Mouse (Mus musculus): ENCODE measurements around the gene Eps15l1. TPM values are rescaled to one million over a fixed set of nuclear protein-coding genes. Genes with fewer than 3 reads are reported as not detected.

The Eps15l1 gene
- total and polyA plus RNA-seq, 3 experiments = 19.1 to 40.8 TPM; not detected in 1

- Histone ChIP-seq H3K36me3 (ENCODE audit: control insufficient read depth in 1 of 2, insufficient read depth in 2 of 2, low read length in 2 of 2) (no peaks in the 10 kb centered on the region), H3K27me3 (ENCODE audit: control insufficient read depth in 1 of 2, insufficient read depth in 2 of 2, low read length in 2 of 2) (peaks cover under 1 to 2% of the 10 kb centered on the region in 2 experiments; a peak in 3 of 4 replicates), H3K27ac (ENCODE audit: control insufficient read depth, low read depth, low read length) (no peak overlapping the region), H3K9me3 (replicated peaks; ENCODE audit: insufficient read depth, low read length) (no peaks in the 10 kb centered on the region), H3K79me2 (ENCODE audit: control insufficient read depth, insufficient read depth, low read length, poor library complexity) (no peaks in the 10 kb centered on the region), H3K9ac (ENCODE audit: control insufficient read depth, low read depth, low read length, poor library complexity, severe bottlenecking) (no peak overlapping the region), H3K4me1 (ENCODE audit: control insufficient read depth in 1 of 2, insufficient read depth in 2 of 2, low read length in 2 of 2) (peaks cover 0 to 5% of the 10 kb centered on the region in 2 experiments; a peak in 1 of 4 replicates), H3K4me3 (ENCODE audit: control insufficient read depth in 1 of 2, insufficient read depth in 1 of 2, low read depth in 2 of 2, low read length in 2 of 2) (no peak overlapping the region)
- no peak for TF ChIP-seq MYC (IDR thresholded peaks at IDR 0.05; ENCODE audit: low read depth, low read length)
- TF ChIP-seq EP300 (IDR thresholded peaks at IDR 0.05; ENCODE audit: low read depth in 1 of 2, low read length in 2 of 2) = no peak
- no peak for TF ChIP-seq UBTF (IDR thresholded peaks at IDR 0.05; ENCODE audit: borderline replicate concordance, insufficient read depth, low read depth, low read length)
- TF ChIP-seq POLR2AphosphoS5 (IDR thresholded peaks at IDR 0.05; ENCODE audit: borderline replicate concordance, low read depth, low read length) = no peak
- TF ChIP-seq GATA1 (IDR thresholded peaks at IDR 0.05; ENCODE audit: low read depth, low read length) = no peak
- no peak for TF ChIP-seq MXI1 (IDR thresholded peaks at IDR 0.05; ENCODE audit: low read depth, low read length)
- no peak for TF ChIP-seq GABPA (IDR thresholded peaks at IDR 0.05; ENCODE audit: low read depth, low read length)
- TF ChIP-seq ETS1 (IDR thresholded peaks at IDR 0.05; ENCODE audit: low read depth, low read length) = no peak
- no peak for TF ChIP-seq CHD1 (IDR thresholded peaks at IDR 0.05; ENCODE audit: low read depth, low read length)
- no peak for TF ChIP-seq JUND (IDR thresholded peaks at IDR 0.05; ENCODE audit: low read depth, low read length)
- no peak for TF ChIP-seq ZKSCAN1 (IDR thresholded peaks at IDR 0.05; ENCODE audit: low read depth, low read length)
- no peak for TF ChIP-seq SMC3 (IDR thresholded peaks at IDR 0.05; ENCODE audit: low read depth, low read length)
- DNase-seq (ENCODE audit: low read depth, low spot score) = no peak
Measured at GRCm38 (mm10) chr8:72308276-72308675, 113.0 kb downstream of the Eps15l1 start.

- DNase-seq (ENCODE audit: low read depth, low spot score) = no peak
- H3K27ac ChIP-seq (ENCODE audit: control insufficient read depth, low read depth, low read length) = no peak overlapping the region
- H3K36me3 ChIP-seq (ENCODE audit: control insufficient read depth in 1 of 2, insufficient read depth in 2 of 2, low read length in 2 of 2) = no peaks in the 10 kb centered on the region
Measured at GRCm38 (mm10) chr8:72306913-72307312, 114.3 kb downstream of the Eps15l1 start.

More at GRCm38 (mm10) chr8:72306913-72307312, 114.3 kb downstream of the Eps15l1 start:
- H3K27me3 ChIP-seq (ENCODE audit: control insufficient read depth in 1 of 2, insufficient read depth in 2 of 2, low read length in 2 of 2) = peaks cover 0 to 3% of the 10 kb centered on the region in 2 experiments; a peak in 3 of 4 replicates
- H3K4me1 ChIP-seq (ENCODE audit: control insufficient read depth in 1 of 2, insufficient read depth in 2 of 2, low read length in 2 of 2) = peaks cover 0 to 5% of the 10 kb centered on the region in 2 experiments; a peak in 1 of 4 replicates
- H3K4me3 ChIP-seq (ENCODE audit: control insufficient read depth in 1 of 2, insufficient read depth in 1 of 2, low read depth in 2 of 2, low read length in 2 of 2) = no peak overlapping the region
- no peaks in the 10 kb centered on the region for H3K79me2 ChIP-seq (ENCODE audit: control insufficient read depth, insufficient read depth, low read length, poor library complexity)
- H3K9me3 ChIP-seq (replicated peaks; ENCODE audit: insufficient read depth, low read length) = no peaks in the 10 kb centered on the region
- no peak overlapping the region for H3K9ac ChIP-seq (ENCODE audit: control insufficient read depth, low read depth, low read length, poor library complexity, severe bottlenecking)
- TF ChIP-seq E2F4 (IDR thresholded peaks at IDR 0.05; ENCODE audit: borderline replicate concordance, low read depth, low read length) = no peak
- no peak for TF ChIP-seq GATA1 (IDR thresholded peaks at IDR 0.05; ENCODE audit: low read depth, low read length)
- no peak for TF ChIP-seq POLR2AphosphoS2 (IDR thresholded peaks at IDR 0.05; ENCODE audit: low read length)
- TF ChIP-seq USF2 (IDR thresholded peaks at IDR 0.05; ENCODE audit: borderline replicate concordance in 1 of 2, insufficient read depth in 1 of 2, low read depth in 1 of 2, low read length in 2 of 2) = no peak
- no peak for TF ChIP-seq ZNF384 (IDR thresholded peaks at IDR 0.05; ENCODE audit: low read depth, low read length)
- no peak for TF ChIP-seq SMC3 (IDR thresholded peaks at IDR 0.05; ENCODE audit: low read depth, low read length)
- TF ChIP-seq MYC (IDR thresholded peaks at IDR 0.05; ENCODE audit: low read depth, low read length) = no peak
- TF ChIP-seq TAL1 (IDR thresholded peaks at IDR 0.05; ENCODE audit: low read length) = no peak
- TF ChIP-seq ZMIZ1 (IDR thresholded peaks at IDR 0.05; ENCODE audit: low read depth, low read length) = no peak
- no peak for TF ChIP-seq ZKSCAN1 (IDR thresholded peaks at IDR 0.05; ENCODE audit: low read depth, low read length)
- TF ChIP-seq CTCF (IDR thresholded peaks at IDR 0.05 in 2 of 3, conservative IDR thresholded peaks at IDR 0.05 in 1 of 3; ENCODE audit: control insufficient read depth in 1 of 3, insufficient read depth in 1 of 3, low read depth in 2 of 3, low read length in 3 of 3, poor library complexity in 1 of 3, severe bottlenecking in 1 of 3) = no peak
- no peak for TF ChIP-seq ETS1 (IDR thresholded peaks at IDR 0.05; ENCODE audit: low read depth, low read length)
- TF ChIP-seq MXI1 (IDR thresholded peaks at IDR 0.05; ENCODE audit: low read depth, low read length) = no peak
- no peak for TF ChIP-seq SIN3A (IDR thresholded peaks at IDR 0.05; ENCODE audit: low read length)
- no peak for TF ChIP-seq TBP (IDR thresholded peaks at IDR 0.05; ENCODE audit: low read depth, low read length)
- TF ChIP-seq ZC3H11A (IDR thresholded peaks at IDR 0.05; ENCODE audit: low read depth, low read length) = no peak
- TF ChIP-seq EP300 (IDR thresholded peaks at IDR 0.05; ENCODE audit: low read depth in 1 of 2, low read length in 2 of 2) = no peak
- no peak for TF ChIP-seq RCOR1 (IDR thresholded peaks at IDR 0.05; ENCODE audit: low read depth, low read length)
